Mouse (Mus musculus): ENCODE data around the gene Arhgap42.

The Arhgap42 gene

GRCm38 (mm10) chr9:9208205-9208604, 30.7 kb downstream of the Arhgap42 start:
- DNase-seq = no peak

DNA sequence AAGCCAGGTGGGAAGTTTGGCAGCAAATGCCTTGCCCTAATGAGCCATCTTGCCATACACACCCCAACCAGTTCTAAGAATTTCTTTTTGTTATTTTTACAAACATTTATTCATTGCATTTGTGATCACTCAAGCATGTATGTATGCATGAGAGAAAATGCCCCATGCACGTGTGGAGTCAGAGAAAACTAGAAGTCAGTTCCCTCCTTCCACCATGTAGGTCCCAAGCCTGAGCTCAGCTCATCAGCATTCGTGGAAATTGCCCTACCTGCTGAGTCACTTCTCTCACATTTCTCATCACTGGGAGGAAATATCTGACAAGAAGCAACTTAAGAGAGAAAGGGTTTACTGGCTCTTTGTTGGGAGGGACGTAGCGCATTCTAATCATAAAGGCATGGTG, 31.6 kb downstream of the Arhgap42 start:
- no peak for DNase-seq

DNA sequence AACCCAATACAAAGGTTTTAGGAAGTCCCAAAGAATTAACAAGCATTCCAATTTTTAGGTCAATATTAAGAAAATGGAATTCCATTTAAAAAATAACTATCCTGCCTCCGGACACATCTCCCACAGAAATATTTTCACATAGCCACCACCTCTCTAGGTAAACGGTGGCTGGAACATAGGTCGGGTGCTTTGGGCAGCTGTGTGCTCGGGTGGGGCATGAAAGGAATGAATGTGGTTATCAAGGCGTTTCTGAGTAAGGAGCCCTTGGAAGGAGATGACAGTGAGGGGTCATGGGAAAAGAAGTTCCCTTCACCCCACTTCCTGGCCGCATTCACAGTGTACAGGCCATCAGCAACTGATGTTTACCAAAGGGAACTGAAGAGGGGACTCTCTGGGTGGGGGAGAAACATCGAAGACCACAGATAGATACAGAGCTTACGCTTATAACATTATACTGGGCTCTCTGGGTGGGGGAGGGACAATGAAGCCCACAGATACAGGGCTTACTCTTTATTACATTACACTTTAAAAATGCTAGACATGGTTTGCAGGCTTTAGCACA, 38.0 kb downstream of the Arhgap42 start:
- DNase-seq = no peak

- no peak for DNase-seq
Observed at GRCm38 (mm10) chr9:9199170-9199841, 39.6 kb downstream of the Arhgap42 start.

- no peak for DNase-seq
Observed at GRCm38 (mm10) chr9:9198645-9199044, 40.3 kb downstream of the Arhgap42 start.

DNA sequence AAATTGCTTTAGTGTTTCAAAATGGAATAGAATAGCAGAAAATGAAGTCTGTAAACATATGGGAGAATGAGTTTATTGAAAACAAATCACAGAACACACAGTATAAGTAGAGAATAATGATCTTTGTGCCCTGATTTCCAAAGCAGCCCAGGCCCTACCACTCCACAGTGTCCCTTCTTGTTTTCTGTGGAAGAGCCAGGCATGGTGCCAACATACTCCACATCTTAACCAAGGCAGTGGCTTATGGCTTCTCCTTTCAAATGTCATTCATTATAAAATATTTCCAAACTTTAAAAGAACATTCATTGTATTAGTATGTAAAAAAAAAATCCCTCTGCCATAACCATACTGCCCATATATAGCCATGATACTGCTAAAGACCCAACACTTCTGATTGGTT, 42.9 kb downstream of the Arhgap42 start:
- DNase-seq = no peak

GRCm38 (mm10) chr9:9194496-9194895, 44.4 kb downstream of the Arhgap42 start:
- no peak for DNase-seq

GRCm38 (mm10) chr9:9192716-9193115, 46.2 kb downstream of the Arhgap42 start:
- DNase-seq = no peak

GRCm38 (mm10) chr9:9190835-9191234, 48.1 kb downstream of the Arhgap42 start:
- DNase-seq = no peak

- DNase-seq = no peak
Observed at GRCm38 (mm10) chr9:9188167-9188566, 50.7 kb downstream of the Arhgap42 start.

DNA sequence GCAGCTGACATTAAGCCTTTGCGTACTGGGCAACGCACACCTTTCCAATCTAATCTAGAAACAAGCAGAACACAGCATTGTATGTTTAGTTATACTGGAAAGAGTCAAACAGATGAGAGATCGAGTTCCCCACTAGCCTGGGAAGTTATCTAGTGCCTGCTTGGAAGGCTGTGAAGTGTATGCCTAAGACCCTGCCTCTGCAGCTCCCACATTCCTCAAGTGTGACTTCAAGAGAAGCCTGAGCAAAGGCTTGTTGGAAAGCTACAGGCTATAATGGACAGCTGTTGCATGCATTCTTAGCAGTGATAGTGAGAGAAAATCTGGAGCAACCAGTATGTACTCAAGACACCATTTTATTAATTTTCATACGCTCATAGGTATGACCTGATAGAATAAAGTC, 61.2 kb downstream of the Arhgap42 start:
- DNase-seq = no peak

DNA sequence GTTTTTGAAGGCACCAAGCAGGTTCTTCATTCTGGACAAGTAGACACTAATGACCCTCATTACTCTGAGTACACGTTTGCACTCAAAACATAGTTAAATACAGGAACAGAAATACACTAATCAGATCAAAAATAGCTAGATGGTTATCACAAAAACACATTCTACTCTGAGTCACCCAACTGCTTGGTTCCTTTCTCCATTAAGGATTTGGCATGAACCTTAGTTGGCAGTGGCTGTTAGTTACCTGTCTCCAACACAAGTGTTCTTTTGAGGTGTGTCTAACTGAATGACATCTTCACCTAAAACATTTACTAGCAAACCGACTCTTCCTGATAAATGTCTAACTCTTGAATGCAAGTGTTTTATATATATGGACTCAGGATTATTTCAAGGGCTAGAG, 64.0 kb downstream of the Arhgap42 start:
- DNase-seq = no peak

GRCm38 (mm10) chr9:9174206-9174605, 64.7 kb downstream of the Arhgap42 start:
- DNase-seq = no peak

DNA sequence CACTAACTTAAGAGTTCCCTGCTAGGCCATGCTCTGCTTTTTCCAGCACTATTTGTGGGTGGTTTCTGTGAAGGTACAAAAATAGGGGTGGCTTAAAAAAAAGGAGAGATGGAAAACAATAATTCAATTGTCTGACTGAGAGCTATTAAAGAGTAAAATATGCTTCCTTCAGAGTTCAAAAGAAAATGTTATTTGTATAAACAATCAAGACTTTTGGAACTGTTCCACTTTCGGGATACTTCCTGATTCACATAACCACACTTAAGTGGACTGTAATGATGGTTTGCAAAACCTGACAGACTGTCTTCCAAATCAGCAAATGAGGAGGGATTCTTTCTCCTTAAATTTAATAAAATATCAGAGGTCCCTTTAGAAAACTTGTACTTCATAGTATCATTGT, 65.8 kb downstream of the Arhgap42 start:
- no peak for DNase-seq

DNA sequence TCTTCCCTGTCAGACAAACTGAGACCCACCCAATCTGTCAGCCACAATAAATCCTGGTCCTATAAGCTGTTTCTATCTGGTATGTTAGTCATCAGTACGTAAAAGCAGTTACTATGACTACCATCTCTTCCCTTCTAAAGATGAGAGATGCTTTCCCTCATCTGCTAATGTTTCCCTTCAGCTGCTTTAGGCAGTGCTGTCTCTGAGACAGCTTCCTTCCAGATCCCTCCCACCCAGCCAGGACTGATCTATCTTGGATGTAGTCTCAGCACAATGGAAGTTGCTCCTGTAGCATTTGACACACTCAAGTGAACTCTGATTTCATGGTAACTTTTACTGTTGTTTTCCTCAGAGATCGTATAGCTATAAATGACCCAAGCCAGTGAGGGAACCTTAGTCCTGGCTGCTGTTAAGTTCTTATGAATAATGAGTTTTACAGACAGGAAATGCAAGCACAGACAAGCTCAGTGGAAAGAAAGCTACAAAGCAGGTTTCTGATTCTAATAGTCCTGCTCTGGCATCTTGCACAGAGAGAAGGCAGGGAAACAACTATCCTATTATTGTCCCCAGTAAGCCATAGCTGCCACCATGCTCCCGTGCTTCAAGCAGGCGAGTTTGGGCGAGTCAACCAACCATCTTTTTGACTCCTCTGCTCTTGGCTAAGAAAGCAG, 67.6 kb downstream of the Arhgap42 start:
- DNase-seq = no peak

GRCm38 (mm10) chr9:9165641-9166063, 73.2 kb downstream of the Arhgap42 start:
- DNase-seq = no peak

- DNase-seq = no peak
Observed at GRCm38 (mm10) chr9:9160736-9161135, 78.2 kb downstream of the Arhgap42 start.

DNA sequence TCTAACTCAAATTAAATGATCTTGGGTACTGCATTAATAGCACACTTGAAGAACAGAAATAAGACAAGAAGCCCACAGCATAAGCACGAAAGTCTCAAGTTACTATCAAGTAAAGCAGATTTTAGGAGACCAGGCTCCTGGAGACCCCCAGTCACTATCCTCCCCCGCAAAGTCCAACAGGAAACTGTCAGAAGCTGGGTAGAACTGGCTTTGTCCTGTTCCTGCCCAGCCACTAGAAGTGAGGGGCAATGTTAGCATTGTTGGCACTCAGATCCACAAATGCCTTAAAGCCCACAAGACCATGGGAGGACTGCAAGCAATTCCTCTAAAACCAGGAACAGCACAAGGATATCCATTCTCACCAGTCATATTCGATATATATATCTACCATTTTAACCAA, 80.7 kb downstream of the Arhgap42 start:
- DNase-seq = no peak

GRCm38 (mm10) chr9:9157425-9157824, 81.5 kb downstream of the Arhgap42 start:
- DNase-seq = no peak

GRCm38 (mm10) chr9:9154636-9155035, 84.3 kb downstream of the Arhgap42 start:
- no peak for DNase-seq

DNA sequence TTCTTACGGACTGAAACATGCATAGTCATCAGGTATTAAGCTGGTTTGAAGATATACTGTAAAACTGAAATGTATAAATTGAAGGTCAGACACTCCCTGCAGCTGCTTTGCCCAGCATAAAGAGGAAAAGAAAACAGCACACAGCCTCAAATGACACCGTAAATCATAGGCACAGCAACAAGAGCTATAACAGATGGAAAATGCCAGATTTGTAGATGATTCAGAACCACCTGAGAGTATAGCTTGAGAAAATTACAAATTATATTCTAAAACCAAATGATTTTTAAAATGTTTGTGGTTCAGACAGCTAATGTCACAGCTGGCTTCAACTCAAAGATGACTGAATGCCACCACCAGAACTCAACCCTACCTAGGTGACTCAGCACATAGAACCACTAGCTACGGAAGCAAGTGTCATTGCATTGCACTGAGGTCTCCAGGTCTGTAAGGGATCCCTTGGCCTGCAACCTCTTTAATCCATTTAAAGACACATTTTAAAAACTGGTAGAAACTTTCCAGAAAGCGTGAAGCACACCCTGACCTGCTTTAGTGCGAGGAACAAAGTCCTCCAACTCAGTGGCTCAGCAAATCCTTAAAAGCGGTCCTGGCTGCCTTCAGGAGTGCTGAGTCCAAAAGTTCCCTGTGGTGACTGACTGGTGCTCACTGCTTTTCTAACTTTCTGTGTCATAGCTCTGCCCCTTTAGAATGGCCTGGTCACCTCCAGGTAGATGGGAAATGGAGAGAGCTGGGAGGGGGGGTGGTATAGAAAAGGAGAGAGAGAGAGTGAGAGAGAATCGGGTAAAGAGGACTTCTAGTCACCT, 94.4 kb downstream of the Arhgap42 start:
- DNase-seq = no peak

DNA sequence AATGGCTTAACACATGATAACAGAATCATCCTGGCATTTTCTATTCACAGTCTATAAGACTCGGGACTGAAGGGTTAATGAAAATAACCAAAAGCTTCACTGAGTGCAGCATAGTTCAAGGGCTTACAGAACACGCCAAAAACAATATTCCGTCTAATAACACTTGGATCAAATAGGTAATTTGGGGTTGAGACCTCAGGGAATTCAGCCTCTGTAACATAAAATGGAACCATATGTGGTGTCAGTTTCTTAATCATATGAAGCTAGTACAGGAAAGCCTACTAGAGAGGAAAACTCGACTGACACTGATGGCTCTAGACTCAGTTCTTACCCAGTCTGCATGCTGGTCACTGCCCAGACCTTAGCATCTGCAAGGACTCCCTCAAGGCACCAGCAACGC, 95.8 kb downstream of the Arhgap42 start:
- no peak for DNase-seq

GRCm38 (mm10) chr9:9142561-9142960, 96.3 kb downstream of the Arhgap42 start:
- DNase-seq = no peak

DNA sequence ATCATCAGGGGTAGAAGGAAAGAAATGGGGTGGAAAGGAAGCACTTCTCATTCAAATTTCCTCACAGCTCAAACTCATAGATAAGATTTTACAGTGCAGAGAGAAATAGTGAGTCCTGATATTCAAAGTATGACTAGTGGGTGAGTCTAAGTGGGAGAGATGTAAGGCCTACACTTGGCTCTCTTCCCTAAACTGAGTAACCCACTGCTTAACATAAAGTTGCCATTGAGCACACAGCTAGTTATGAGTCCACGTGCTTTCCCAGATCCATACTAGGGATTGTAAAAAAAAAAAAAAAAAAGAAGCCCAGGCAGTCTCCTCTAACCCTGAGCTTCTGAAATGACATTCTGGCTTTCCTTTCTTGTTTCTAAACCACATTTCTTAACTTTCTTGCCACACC, 96.8 kb downstream of the Arhgap42 start:
- no peak for DNase-seq
